Mouse (Mus musculus) liver, adult 2 months (tissue): ENCODE results near the gene Myog.

Source experiments
- CTCF ChIP-seq: fragments of 200-500 bp; IDR thresholded peaks from 2 replicates; pipeline ENCODE4 v1.5.1; 2011; ENCODE audit warnings: low read depth, low read length, control low read depth
- POLR2A ChIP-seq: fragments of 200-500 bp; IDR thresholded peaks from 2 replicates; pipeline ENCODE4 v1.6.1; 2011; ENCODE audit warnings: low read length, control low read depth; ENCODE audit not compliant: insufficient read depth; ENCODE audit errors: extremely low read depth

GRCm38 (mm10) chr1:134302568-134303238 lies 12.9 kb downstream of the Myog start:
- TF ChIP-seq POLR2A = no peak
- TF ChIP-seq CTCF = no peak
